Mouse (Mus musculus) stomach, embryonic 14.5 days (tissue): ENCODE measurements at regions not wholly inside any gene's neighbourhood (a gene's known extent, or its start where the extent isn't known, plus 50 kb on each side); places are given as distances from the start of the nearest gene placed in this dataset.
A peak's percentile ranks its signal among the peaks of the same experiment; 100 is the strongest.

Source experiments
- ATAC-seq: fragments of 200-750 bp; cut with Nextera tagmentation; 2 replicates; pipeline ENCODE4 v1.8.0; 2017; ENCODE audit warnings: low read depth, moderate TSS enrichment; ENCODE audit not compliant: insufficient number of reproducible peaks, insufficient read depth, low FRiP score
- H3K27ac ChIP-seq: fragments of 300-500 bp; sonication (generic); 2 replicates; pipeline ENCODE4 v1.5.1; 2014; ENCODE audit warnings: mild to moderate bottlenecking, low read length, moderate library complexity, mixed read lengths
- H3K27me3 ChIP-seq: fragments of 300-500 bp; sonication (generic); 2 replicates; pipeline ENCODE4 v1.6.1; 2014; ENCODE audit warnings: low read length, control low read depth, mixed read lengths; ENCODE audit not compliant: control insufficient read depth, insufficient read depth
- H3K36me3 ChIP-seq: fragments of 300-500 bp; sonication (generic); 2 replicates; pipeline ENCODE4 v1.6.1; 2014; ENCODE audit warnings: mild to moderate bottlenecking, control low read depth, low read length, moderate library complexity, mixed read lengths; ENCODE audit not compliant: control insufficient read depth, insufficient read depth
- H3K4me1 ChIP-seq: fragments of 300-500 bp; sonication (generic); 2 replicates; pipeline ENCODE4 v1.6.1; 2014; ENCODE audit warnings: low read length, control low read depth, mixed read lengths; ENCODE audit not compliant: control insufficient read depth, insufficient read depth
- H3K4me2 ChIP-seq: fragments of 300-500 bp; sonication (generic); replicated peaks from 2 replicates; pipeline ENCODE4 v1.6.1; 2014; ENCODE audit warnings: low read depth, low read length, control low read depth
- H3K4me3 ChIP-seq: fragments of 300-500 bp; sonication (generic); 2 replicates; pipeline ENCODE4 v1.5.1; 2014; ENCODE audit warnings: low read depth, low read length, control low read depth
- H3K9ac ChIP-seq: fragments of 300-500 bp; sonication (generic); replicated peaks from 2 replicates; pipeline ENCODE4 v1.6.1; 2014; ENCODE audit warnings: low read depth, mild to moderate bottlenecking, control low read depth, low read length, moderate library complexity, mixed read lengths
- H3K9me3 ChIP-seq: fragments of 300-500 bp; sonication (generic); 2 replicates; pipeline ENCODE4 v1.6.1; 2016; ENCODE audit warnings: low read depth, low read length, control low read depth; ENCODE audit not compliant: control insufficient read depth
- WGBS: fragments of 180-500 bp; shearing (Covaris S2); extraction: QIAGEN DNeasy Blood & Tissue Kit; methylation state at CpG from one replicate; pipeline ENCODE4 v1.1.7; 2014; 5-methylcytosine and 5-hydroxymethylcytosine counted together

- Histone ChIP-seq H3K9me3 (no peaks in the 10 kb centered on the region), H3K36me3 (no peaks in the 10 kb centered on the region), H3K4me2 (no peak overlapping the region), H3K27me3 (no peaks in the 10 kb centered on the region), H3K4me3 (no peak overlapping the region), H3K9ac (no peak overlapping the region), H3K27ac (no peak overlapping the region), H3K4me1 (no peaks in the 10 kb centered on the region)
- no peak for ATAC-seq
Measured at GRCm38 (mm10) chr8:115833391-115833790, 125.8 kb upstream of the Maf start.

DNA sequence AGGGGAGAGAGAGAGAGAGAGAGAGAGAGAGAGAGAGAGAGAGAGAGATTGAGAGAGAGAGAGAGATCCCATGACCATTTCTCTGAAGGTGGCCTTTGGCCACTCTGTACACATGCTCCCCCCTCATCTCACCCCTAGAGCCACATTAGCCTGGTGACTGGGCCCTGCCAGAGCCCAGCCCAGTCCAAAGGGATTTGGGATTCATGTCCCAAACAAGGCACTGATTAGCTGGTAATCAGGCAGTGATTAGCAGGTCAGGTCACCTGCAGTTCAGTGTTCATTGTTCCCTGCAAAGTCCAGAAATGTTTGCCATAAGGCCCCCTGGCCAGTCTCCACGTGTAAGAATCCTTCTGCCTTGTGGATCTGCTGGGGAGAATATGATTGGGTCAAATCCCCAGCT, 124.1 kb upstream of the Maf start:
- no peak overlapping the region for H3K4me2 ChIP-seq
- H3K9me3 ChIP-seq = no peaks in the 10 kb centered on the region
- H3K4me3 ChIP-seq = no peak overlapping the region
- 30% methylated on average over 1 of the region's 1 CpGs for WGBS
- 0 out of 2 replicates have a peak, but pooled peaks have one; percentile 49 for ATAC-seq
- H3K27me3 ChIP-seq = no peaks in the 10 kb centered on the region
- H3K27ac ChIP-seq = no peak overlapping the region
- no peaks in the 10 kb centered on the region for H3K36me3 ChIP-seq
- H3K4me1 ChIP-seq = 0 out of 2 replicates have a peak, but pooled peaks cover 2% of the 10 kb centered on the region
- no peak overlapping the region for H3K9ac ChIP-seq

GRCm38 (mm10) chr8:115830012-115830662, 122.5 kb upstream of the Maf start:
- Histone ChIP-seq H3K27me3 (no peaks in the 10 kb centered on the region), H3K9me3 (no peaks in the 10 kb centered on the region), H3K9ac (no peak overlapping the region), H3K4me2 (no peak overlapping the region), H3K4me3 (no peak overlapping the region), H3K36me3 (no peaks in the 10 kb centered on the region), H3K27ac (no peak overlapping the region), H3K4me1 (0 out of 2 replicates have a peak, but pooled peaks cover 8% of the 10 kb centered on the region)
- ATAC-seq = no peak
- 51% methylated on average over 4 of the region's 4 CpGs for WGBS

GRCm38 (mm10) chr8:115826516-115826915, 118.9 kb upstream of the Maf start:
- H3K9me3 ChIP-seq = no peaks in the 10 kb centered on the region
- no peaks in the 10 kb centered on the region for H3K36me3 ChIP-seq
- H3K9ac ChIP-seq = no peak overlapping the region
- H3K27ac ChIP-seq = no peak overlapping the region
- H3K4me3 ChIP-seq = no peak overlapping the region
- H3K27me3 ChIP-seq = no peaks in the 10 kb centered on the region
- ATAC-seq = no peak
- WGBS = 54% methylated on average over 3 of the region's 3 CpGs
- no peak overlapping the region for H3K4me2 ChIP-seq
- 0 out of 2 replicates have a peak, but pooled peaks cover 8% of the 10 kb centered on the region for H3K4me1 ChIP-seq

- no peaks in the 10 kb centered on the region for H3K9me3 ChIP-seq
- H3K9ac ChIP-seq = no peak overlapping the region
- 0 out of 2 replicates have a peak, but pooled peaks cover 8% of the 10 kb centered on the region for H3K4me1 ChIP-seq
- H3K4me3 ChIP-seq = no peak overlapping the region
- H3K27me3 ChIP-seq = no peaks in the 10 kb centered on the region
- 55% methylated on average over 5 of the region's 5 CpGs for WGBS
- no peak overlapping the region for H3K4me2 ChIP-seq
- H3K27ac ChIP-seq = no peak overlapping the region; the same call in 1 of the 2 replicates
- H3K36me3 ChIP-seq = no peaks in the 10 kb centered on the region
- ATAC-seq = no peak
Measured at GRCm38 (mm10) chr8:115825899-115826502, 118.4 kb upstream of the Maf start.

GRCm38 (mm10) chr8:115824478-115824785, 116.8 kb upstream of the Maf start:
- no peak for ATAC-seq
- no peak overlapping the region for H3K4me3 ChIP-seq
- H3K9ac ChIP-seq = no peak overlapping the region
- no peak overlapping the region for H3K4me2 ChIP-seq
- 0 out of 2 replicates have a peak, but pooled peaks cover 8% of the 10 kb centered on the region for H3K4me1 ChIP-seq
- no peaks in the 10 kb centered on the region for H3K27me3 ChIP-seq
- no peak overlapping the region for H3K27ac ChIP-seq
- H3K9me3 ChIP-seq = no peaks in the 10 kb centered on the region
- H3K36me3 ChIP-seq = no peaks in the 10 kb centered on the region
- 89% methylated on average over 6 of the region's 6 CpGs for WGBS

DNA sequence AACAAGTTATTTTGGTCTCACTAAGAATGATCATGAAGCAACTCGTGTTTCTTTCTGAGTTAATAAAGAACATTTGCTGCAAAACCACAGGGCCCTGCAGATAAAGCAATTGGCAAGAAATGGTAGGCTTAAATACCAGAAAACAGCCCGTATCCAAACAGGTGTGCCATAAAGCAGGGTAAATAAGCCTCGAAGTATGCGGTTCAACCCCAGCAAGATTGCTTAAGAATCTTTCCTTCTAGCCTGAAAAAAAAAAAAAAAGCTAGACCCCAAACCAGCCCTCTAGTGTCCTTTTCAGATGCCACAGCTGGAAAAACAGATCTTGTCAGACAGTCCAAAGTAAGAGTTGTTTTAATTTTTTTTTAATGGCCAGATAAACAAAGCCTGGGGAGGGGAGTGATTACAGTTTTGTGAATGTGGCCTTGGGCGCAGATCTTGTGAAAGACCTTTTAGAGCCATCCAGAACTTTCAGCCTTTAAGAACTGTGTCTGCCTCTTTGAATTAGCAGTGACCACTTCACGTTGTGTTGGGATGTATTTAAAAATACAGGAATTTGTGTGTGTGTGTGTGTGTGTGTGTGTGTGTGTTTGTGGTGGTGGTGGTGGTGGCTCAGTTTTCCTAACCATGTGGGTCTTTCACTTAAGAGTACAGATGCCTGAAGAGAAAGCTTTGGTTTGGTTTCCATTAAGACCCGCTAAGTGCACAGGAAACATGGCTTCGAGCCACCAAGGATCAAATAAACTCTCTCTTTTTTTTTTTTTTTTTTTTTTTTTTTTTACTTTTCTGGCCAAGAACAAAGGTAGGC, 116.3 kb upstream of the Maf start:
- WGBS = 71% methylated on average over 8 of the region's 8 CpGs
- H3K9me3 ChIP-seq = no peaks in the 10 kb centered on the region
- H3K9ac ChIP-seq = no peak overlapping the region
- H3K27me3 ChIP-seq = no peaks in the 10 kb centered on the region
- no peak overlapping the region for H3K4me2 ChIP-seq
- no peak overlapping the region for H3K27ac ChIP-seq
- H3K36me3 ChIP-seq = no peaks in the 10 kb centered on the region
- no peak overlapping the region for H3K4me3 ChIP-seq
- H3K4me1 ChIP-seq = 0 out of 2 replicates have a peak, but pooled peaks cover 8% of the 10 kb centered on the region
- ATAC-seq = no peak

- Histone ChIP-seq H3K36me3 (no peaks in the 10 kb centered on the region), H3K27me3 (no peaks in the 10 kb centered on the region), H3K9me3 (no peaks in the 10 kb centered on the region), H3K4me2 (no peak overlapping the region), H3K27ac (no peak overlapping the region), H3K9ac (no peak overlapping the region), H3K4me3 (no peak overlapping the region), H3K4me1 (no peaks in the 10 kb centered on the region)
- WGBS = 71% methylated on average over 4 of the region's 4 CpGs
- no peak for ATAC-seq
Measured at GRCm38 (mm10) chr8:115813426-115813825, 105.8 kb upstream of the Maf start.
